Mouse (Mus musculus) liver, embryonic 12.5 days (tissue): ENCODE results near the gene Zc3h12c. TPM values are rescaled to one million over a fixed set of nuclear protein-coding genes. Genes with fewer than 3 reads are reported as not detected.

ENCODE experiments used
- ATAC-seq: fragments of 200-750 bp; cut with Nextera tagmentation; 2 replicates; pipeline ENCODE4 v1.8.0; 2017; ENCODE audit warnings: moderate number of reproducible peaks, mild to moderate bottlenecking, moderate library complexity
- H3K27ac ChIP-seq: fragments of 300-500 bp; sonication (generic); 2 replicates; pipeline ENCODE4 v1.5.1; 2016; ENCODE audit warnings: mild to moderate bottlenecking
- H3K27me3 ChIP-seq: fragments of 300-500 bp; sonication (generic); replicated peaks from 2 replicates; pipeline ENCODE4 v1.6.1; 2016; ENCODE audit warnings: mild to moderate bottlenecking, moderate library complexity
- H3K36me3 ChIP-seq: fragments of 300-500 bp; sonication (generic); 2 replicates; pipeline ENCODE4 v1.6.1; 2016; ENCODE audit warnings: mild to moderate bottlenecking, moderate library complexity
- H3K4me1 ChIP-seq: fragments of 300-500 bp; sonication (generic); 2 replicates; pipeline ENCODE4 v1.6.1; 2016
- H3K4me2 ChIP-seq: fragments of 300-500 bp; sonication (generic); 2 replicates; pipeline ENCODE4 v1.6.1; 2016; ENCODE audit warnings: mild to moderate bottlenecking, moderate library complexity
- H3K4me3 ChIP-seq: fragments of 300-500 bp; sonication (generic); 2 replicates; pipeline ENCODE4 v1.5.1; 2016; ENCODE audit warnings: mild to moderate bottlenecking, moderate library complexity
- H3K9ac ChIP-seq: fragments of 300-500 bp; sonication (generic); 2 replicates; pipeline ENCODE4 v1.6.1; 2016; ENCODE audit warnings: mild to moderate bottlenecking, moderate library complexity
- H3K9me3 ChIP-seq: fragments of 300-500 bp; sonication (generic); replicated peaks from 2 replicates; pipeline ENCODE4 v1.6.1; 2016; ENCODE audit warnings: mild to moderate bottlenecking, moderate library complexity
- WGBS: fragments of 180-500 bp; shearing (Covaris S2); methylation state at CpG from one replicate; pipeline ENCODE4 v1.1.7; 2016; ENCODE audit not compliant: insufficient replicate concordance; 5-methylcytosine and 5-hydroxymethylcytosine counted together
- polyA plus RNA-seq: library from polyadenylated mRNA; unstranded; fragments of >200 nt; fragmentation: Nextera tagmentation; extraction: Ambion mirVana; gene quantifications from 2 replicates; pipeline ENCODE4 v1.2.1, GENCODE M21; 2016

Gene Zc3h12c
- polyA plus RNA-seq, 1 experiment from 2014 or later, result 0.73 TPM

GRCm38 (mm10) chr9:52165076-52165705 lies 3.2 kb downstream of the Zc3h12c start:
- Histone ChIP-seq H3K9ac (no peak overlapping the region), H3K27ac (no peak overlapping the region), H3K4me2 (no peak overlapping the region), H3K36me3 (no peaks in the 10 kb centered on the region), H3K9me3 (no peaks in the 10 kb centered on the region), H3K4me1 (peaks cover 23% of the 10 kb centered on the region), H3K27me3 (peaks cover 32% of the 10 kb centered on the region), H3K4me3 (no peak overlapping the region)
- ATAC-seq, result no peak
- WGBS, result 77% methylated on average over 13 of the region's 13 CpGs

GRCm38 (mm10) chr9:52160512-52160911 lies 7.9 kb downstream of the Zc3h12c start:
- no peak overlapping the region for H3K27ac ChIP-seq
- no peak overlapping the region for H3K4me3 ChIP-seq
- H3K9me3 ChIP-seq, result no peaks in the 10 kb centered on the region
- H3K36me3 ChIP-seq, result no peaks in the 10 kb centered on the region
- H3K9ac ChIP-seq, result no peak overlapping the region
- 70% methylated on average over 1 of the region's 1 CpGs for WGBS
- no peak for ATAC-seq
- H3K4me2 ChIP-seq, result no peak overlapping the region
- 0 out of 2 replicates have a peak, but pooled peaks cover 3% of the 10 kb centered on the region for H3K4me1 ChIP-seq
- no peaks in the 10 kb centered on the region for H3K27me3 ChIP-seq

GRCm38 (mm10) chr9:52158561-52158960 lies 9.8 kb downstream of the Zc3h12c start:
- H3K27ac ChIP-seq, result no peak overlapping the region
- ATAC-seq, result no peak
- H3K4me1 ChIP-seq, result 0 out of 2 replicates have a peak, but pooled peaks cover 3% of the 10 kb centered on the region
- H3K4me3 ChIP-seq, result no peak overlapping the region
- no peak overlapping the region for H3K4me2 ChIP-seq
- no peaks in the 10 kb centered on the region for H3K27me3 ChIP-seq
- WGBS, result 67% methylated on average over 1 of the region's 1 CpGs
- H3K36me3 ChIP-seq, result no peaks in the 10 kb centered on the region
- H3K9me3 ChIP-seq, result no peaks in the 10 kb centered on the region
- H3K9ac ChIP-seq, result no peak overlapping the region

- Histone ChIP-seq H3K4me2 (no peak overlapping the region), H3K9ac (no peak overlapping the region), H3K4me3 (no peak overlapping the region), H3K27ac (no peak overlapping the region), H3K27me3 (no peaks in the 10 kb centered on the region), H3K9me3 (no peaks in the 10 kb centered on the region), H3K4me1 (no peaks in the 10 kb centered on the region), H3K36me3 (no peaks in the 10 kb centered on the region)
- WGBS, result 71% methylated on average over 4 of the region's 4 CpGs
- ATAC-seq, result no peak
Measured at GRCm38 (mm10) chr9:52155417-52155816, 13.0 kb downstream of the Zc3h12c start.

GRCm38 (mm10) chr9:52154253-52154652 lies 14.1 kb downstream of the Zc3h12c start:
- H3K36me3 ChIP-seq, result no peaks in the 10 kb centered on the region
- no peaks in the 10 kb centered on the region for H3K4me1 ChIP-seq
- no peak overlapping the region for H3K9ac ChIP-seq
- H3K4me2 ChIP-seq, result no peak overlapping the region
- no peak for ATAC-seq
- no peaks in the 10 kb centered on the region for H3K27me3 ChIP-seq
- no peaks in the 10 kb centered on the region for H3K9me3 ChIP-seq
- 49% methylated on average over 7 of the region's 7 CpGs for WGBS
- H3K27ac ChIP-seq, result no peak overlapping the region
- no peak overlapping the region for H3K4me3 ChIP-seq

GRCm38 (mm10) chr9:52152076-52152826 lies 16.1 kb downstream of the Zc3h12c start:
- Histone ChIP-seq H3K4me2 (no peak overlapping the region), H3K27me3 (no peaks in the 10 kb centered on the region), H3K9me3 (no peaks in the 10 kb centered on the region), H3K4me3 (no peak overlapping the region), H3K4me1 (no peaks in the 10 kb centered on the region), H3K36me3 (no peaks in the 10 kb centered on the region), H3K9ac (no peak overlapping the region), H3K27ac (no peak overlapping the region)
- ATAC-seq, result no peak
- 74% methylated on average over 6 of the region's 6 CpGs for WGBS

- no peaks in the 10 kb centered on the region for H3K36me3 ChIP-seq
- H3K4me3 ChIP-seq, result no peak overlapping the region
- 65% methylated on average over 6 of the region's 6 CpGs for WGBS
- no peaks in the 10 kb centered on the region for H3K9me3 ChIP-seq
- H3K4me2 ChIP-seq, result no peak overlapping the region
- no peak overlapping the region for H3K27ac ChIP-seq
- ATAC-seq, result no peak
- no peaks in the 10 kb centered on the region for H3K27me3 ChIP-seq
- H3K4me1 ChIP-seq, result no peaks in the 10 kb centered on the region
- no peak overlapping the region for H3K9ac ChIP-seq
Measured at GRCm38 (mm10) chr9:52149768-52150167, 18.6 kb downstream of the Zc3h12c start.

GRCm38 (mm10) chr9:52149286-52149685 lies 19.1 kb downstream of the Zc3h12c start:
- Histone ChIP-seq H3K4me1 (no peaks in the 10 kb centered on the region), H3K4me3 (no peak overlapping the region), H3K36me3 (no peaks in the 10 kb centered on the region), H3K9me3 (no peaks in the 10 kb centered on the region), H3K4me2 (no peak overlapping the region), H3K27me3 (no peaks in the 10 kb centered on the region), H3K9ac (no peak overlapping the region), H3K27ac (no peak overlapping the region)
- ATAC-seq, result no peak
- 54% methylated on average over 4 of the region's 4 CpGs for WGBS

GRCm38 (mm10) chr9:52148831-52149230 lies 19.5 kb downstream of the Zc3h12c start:
- Histone ChIP-seq H3K4me2 (no peak overlapping the region), H3K27ac (no peak overlapping the region), H3K4me3 (no peak overlapping the region), H3K36me3 (no peaks in the 10 kb centered on the region), H3K4me1 (no peaks in the 10 kb centered on the region), H3K27me3 (no peaks in the 10 kb centered on the region), H3K9ac (no peak overlapping the region), H3K9me3 (no peaks in the 10 kb centered on the region)
- ATAC-seq, result no peak
- 73% methylated on average over 4 of the region's 4 CpGs for WGBS

- H3K4me2 ChIP-seq, result no peak overlapping the region
- H3K36me3 ChIP-seq, result no peaks in the 10 kb centered on the region
- no peaks in the 10 kb centered on the region for H3K9me3 ChIP-seq
- ATAC-seq, result no peak
- H3K4me3 ChIP-seq, result no peak overlapping the region
- H3K9ac ChIP-seq, result no peak overlapping the region
- no peak overlapping the region for H3K27ac ChIP-seq
- no peaks in the 10 kb centered on the region for H3K4me1 ChIP-seq
- no peaks in the 10 kb centered on the region for H3K27me3 ChIP-seq
- WGBS, result 71% methylated on average over 3 of the region's 3 CpGs
Measured at GRCm38 (mm10) chr9:52148311-52148710, 20.1 kb downstream of the Zc3h12c start.

GRCm38 (mm10) chr9:52146241-52146640 lies 22.1 kb downstream of the Zc3h12c start:
- no peak overlapping the region for H3K27ac ChIP-seq
- no peaks in the 10 kb centered on the region for H3K27me3 ChIP-seq
- no peaks in the 10 kb centered on the region for H3K9me3 ChIP-seq
- WGBS, result 74% methylated on average over 4 of the region's 4 CpGs
- H3K4me1 ChIP-seq, result no peaks in the 10 kb centered on the region
- H3K36me3 ChIP-seq, result no peaks in the 10 kb centered on the region
- no peak for ATAC-seq
- no peak overlapping the region for H3K9ac ChIP-seq
- no peak overlapping the region for H3K4me3 ChIP-seq
- no peak overlapping the region for H3K4me2 ChIP-seq

GRCm38 (mm10) chr9:52132771-52133170 lies 35.6 kb downstream of the Zc3h12c start:
- Histone ChIP-seq H3K4me1 (no peaks in the 10 kb centered on the region), H3K36me3 (no peaks in the 10 kb centered on the region), H3K27me3 (no peaks in the 10 kb centered on the region), H3K9ac (no peak overlapping the region), H3K9me3 (no peaks in the 10 kb centered on the region), H3K27ac (no peak overlapping the region), H3K4me3 (no peak overlapping the region), H3K4me2 (no peak overlapping the region)
- 47% methylated on average over 2 of the region's 2 CpGs for WGBS
- ATAC-seq, result no peak
